Mouse (Mus musculus): ENCODE results near the gene Dst.

Gene Dst

GRCm38 (mm10) chr1:34127714-34128474 lies 219.9 kb downstream of the Dst start:
- no peak for DNase-seq (ENCODE audit: low read depth, low spot score)

- DNase-seq (ENCODE audit: low read depth, low spot score): no peak
Measured at GRCm38 (mm10) chr1:34128796-34129195, 220.8 kb downstream of the Dst start.

- DNase-seq (ENCODE audit: low read depth, low spot score): peak; percentile 39
Measured at GRCm38 (mm10) chr1:34129691-34130090, 221.7 kb downstream of the Dst start.

GRCm38 (mm10) chr1:34130804-34131203 lies 222.8 kb downstream of the Dst start:
- DNase-seq (ENCODE audit: low read depth, low spot score): no peak

GRCm38 (mm10) chr1:34132875-34133274 lies 224.8 kb downstream of the Dst start:
- no peak for DNase-seq (ENCODE audit: low read depth, low spot score)

- DNase-seq (ENCODE audit: low read depth, low spot score): no peak
Measured at GRCm38 (mm10) chr1:34135535-34135934, 227.5 kb downstream of the Dst start.

GRCm38 (mm10) chr1:34139191-34139853 lies 231.3 kb downstream of the Dst start:
- DNase-seq (ENCODE audit: low read depth, low spot score): no peak

GRCm38 (mm10) chr1:34139871-34140471 lies 231.9 kb downstream of the Dst start:
- no peak for DNase-seq (ENCODE audit: low read depth, low spot score)

- DNase-seq (ENCODE audit: low read depth, low spot score): no peak
Measured at GRCm38 (mm10) chr1:34140686-34141085, 232.7 kb downstream of the Dst start.

GRCm38 (mm10) chr1:34142951-34143580 lies 235.0 kb downstream of the Dst start:
- DNase-seq (ENCODE audit: low read depth, low spot score): no peak

- no peak for DNase-seq (ENCODE audit: low read depth, low spot score)
Measured at GRCm38 (mm10) chr1:34144826-34145225, 236.8 kb downstream of the Dst start.

GRCm38 (mm10) chr1:34148039-34148438 lies 240.0 kb downstream of the Dst start:
- DNase-seq (ENCODE audit: low read depth, low spot score): no peak

GRCm38 (mm10) chr1:34150416-34151093 lies 242.5 kb downstream of the Dst start:
- DNase-seq (ENCODE audit: low read depth, low spot score): peak; percentile 67

GRCm38 (mm10) chr1:34152683-34153082 lies 244.7 kb downstream of the Dst start:
- no peak for DNase-seq (ENCODE audit: low read depth, low spot score)

- no peak for DNase-seq (ENCODE audit: low read depth, low spot score)
Measured at GRCm38 (mm10) chr1:34156058-34156457, 248.0 kb downstream of the Dst start.

- no peak for DNase-seq (ENCODE audit: low read depth, low spot score)
Measured at GRCm38 (mm10) chr1:34157702-34158101, 249.7 kb downstream of the Dst start.

GRCm38 (mm10) chr1:34158822-34159221 lies 250.8 kb downstream of the Dst start:
- no peak for DNase-seq (ENCODE audit: low read depth, low spot score)

GRCm38 (mm10) chr1:34159898-34160297 lies 251.9 kb downstream of the Dst start:
- no peak for DNase-seq (ENCODE audit: low read depth, low spot score)

GRCm38 (mm10) chr1:34164616-34165295 lies 256.7 kb downstream of the Dst start:
- DNase-seq (ENCODE audit: low read depth, low spot score): peak; percentile 69

- no peak for DNase-seq (ENCODE audit: low read depth, low spot score)
Measured at GRCm38 (mm10) chr1:34165926-34166325, 257.9 kb downstream of the Dst start.

All from skeletal muscle tissue, adult 2 months (tissue).